Mouse (Mus musculus) myocyte (in vitro differentiated cells): ENCODE measurements at regions not wholly inside any gene's neighbourhood (a gene's known extent, or its start where the extent isn't known, plus 50 kb on each side); places are given as distances from the start of the nearest gene placed in this dataset.

Experiments used
- H3K27me3 ChIP-seq: one replicate; pipeline ENCODE4 v1.6.1; 2011; ENCODE audit not compliant: control insufficient read depth, insufficient read depth, insufficient read length
- H3K36me3 ChIP-seq: one replicate; pipeline ENCODE4 v1.6.1; 2011; ENCODE audit not compliant: control insufficient read depth, insufficient read depth
- H3K4me2 ChIP-seq: one replicate; pipeline ENCODE4 v1.6.1; 2011; ENCODE audit warnings: low read depth, control low read depth
- H3K4me3 ChIP-seq: one replicate; pipeline ENCODE4 v1.5.1; 2011; ENCODE audit warnings: mild to moderate bottlenecking, control low read depth, moderate library complexity
- H3K79me2 ChIP-seq: one replicate; pipeline ENCODE4 v1.6.1; 2011; ENCODE audit not compliant: control insufficient read depth, insufficient read depth
- H3ac ChIP-seq: one replicate; pipeline ENCODE4 v1.6.1; 2011; ENCODE audit not compliant: control insufficient read depth, insufficient read length
- CEBPB ChIP-seq: IDR thresholded peaks from 2 replicates; pipeline ENCODE4 v1.6.1; 2011; ENCODE audit warnings: mild to moderate bottlenecking, moderate library complexity; ENCODE audit not compliant: poor library complexity, insufficient read depth, severe bottlenecking
- E2F4 ChIP-seq: IDR thresholded peaks from one replicate; pipeline ENCODE4 v1.6.1; 2011; ENCODE audit warnings: mild to moderate bottlenecking, control low read depth, moderate library complexity; ENCODE audit not compliant: insufficient read depth
- MAX ChIP-seq: IDR thresholded peaks from one replicate; pipeline ENCODE4 v1.6.1; 2011; ENCODE audit warnings: low read depth, mild to moderate bottlenecking, control low read depth
- MYOD1 ChIP-seq, 3 experiments: IDR thresholded peaks; one replicate each; pipeline ENCODE4 v1.6.1; 2011; ENCODE audit warnings: control low read depth in 2 of 3, low read depth in 2 of 3, mild to moderate bottlenecking in 2 of 3, moderate library complexity in 1 of 3; ENCODE audit not compliant: insufficient read length in 2 of 3, control insufficient read depth in 1 of 3
- MYOG ChIP-seq, 3 experiments: IDR thresholded peaks; one replicate each; pipeline ENCODE4 v1.6.1; 2011; ENCODE audit warnings: control low read depth in 2 of 3, low read depth in 2 of 3, mild to moderate bottlenecking in 2 of 3; ENCODE audit not compliant: insufficient read length in 2 of 3, control insufficient read depth in 1 of 3, insufficient read depth in 1 of 3
- POLR2A ChIP-seq: IDR thresholded peaks from one replicate; pipeline ENCODE4 v1.6.1; 2011; ENCODE audit warnings: low read depth, mild to moderate bottlenecking, control low read depth, moderate library complexity; ENCODE audit not compliant: insufficient read length
- POLR2AphosphoS2 ChIP-seq: IDR thresholded peaks from one replicate; pipeline ENCODE4 v1.6.1; 2011; ENCODE audit warnings: low read depth, control low read depth; ENCODE audit not compliant: insufficient read length
- REST ChIP-seq: IDR thresholded peaks from one replicate; pipeline ENCODE4 v1.6.1; 2011; ENCODE audit warnings: mild to moderate bottlenecking, control low read depth, moderate library complexity; ENCODE audit not compliant: insufficient read depth, insufficient read length
- SRF ChIP-seq: IDR thresholded peaks from one replicate; pipeline ENCODE4 v1.6.1; 2011; ENCODE audit warnings: low read depth; ENCODE audit not compliant: control insufficient read depth, insufficient read length
- TCF12 ChIP-seq: IDR thresholded peaks from one replicate; pipeline ENCODE4 v1.6.1; 2011; ENCODE audit warnings: mild to moderate bottlenecking, control low read depth; ENCODE audit not compliant: poor library complexity, insufficient read depth, severe bottlenecking
- TCF3 ChIP-seq: IDR thresholded peaks from one replicate; pipeline ENCODE4 v1.6.1; 2011; ENCODE audit warnings: low read depth, control low read depth; ENCODE audit not compliant: insufficient read length
- USF1 ChIP-seq: IDR thresholded peaks from one replicate; pipeline ENCODE4 v1.6.1; 2011; ENCODE audit warnings: low read depth, mild to moderate bottlenecking, control low read depth, moderate library complexity

GRCm38 (mm10) chr5:9801707-9802106 lies 76.7 kb upstream of the Grm3 start:
- H3K79me2 ChIP-seq: no peaks in the 10 kb centered on the region
- H3ac ChIP-seq: no peak overlapping the region
- TF ChIP-seq SRF (no peak), MYOG (IDR thresholded peaks at IDR 0.05; ENCODE audit: control insufficient read depth in 1 of 3, insufficient read depth in 1 of 3, insufficient read length in 2 of 3, low read depth in 2 of 3) (no peak), TCF3 (no peak), MYOD1 (IDR thresholded peaks at IDR 0.05; ENCODE audit: control insufficient read depth in 1 of 3, insufficient read length in 2 of 3, low read depth in 2 of 3) (no peak), E2F4 (no peak), REST (no peak), TCF12 (no peak), POLR2AphosphoS2 (no peak), CEBPB (no peak), MAX (no peak), POLR2A (no peak), USF1 (no peak)
- H3K4me2 ChIP-seq: no peak overlapping the region
- no peak overlapping the region for H3K4me3 ChIP-seq
- H3K36me3 ChIP-seq: no peaks in the 10 kb centered on the region
- H3K27me3 ChIP-seq: no peaks in the 10 kb centered on the region

DNA sequence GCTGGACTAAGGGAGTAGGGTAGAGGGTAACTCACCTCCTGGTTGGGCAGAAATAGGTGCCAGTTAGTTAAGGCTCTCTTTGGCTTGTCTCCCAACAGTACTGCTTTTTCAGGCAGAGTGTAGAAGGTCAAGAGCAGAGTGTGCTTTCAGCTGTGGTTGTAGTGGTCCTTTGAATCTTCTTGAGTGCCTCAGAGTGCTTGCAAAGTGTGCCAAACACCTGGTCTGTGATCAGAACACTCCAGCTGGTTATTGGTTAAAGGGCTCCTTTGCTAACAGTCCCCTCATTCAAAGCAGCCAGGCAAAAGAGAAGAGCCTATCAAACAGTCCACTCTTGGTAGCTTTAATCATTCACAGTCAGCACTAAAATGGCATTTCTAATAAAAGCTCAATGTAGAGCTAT lies 56.1 kb upstream of the Grm3 start:
- H3K27me3 ChIP-seq: no peaks in the 10 kb centered on the region
- H3K4me3 ChIP-seq: no peak overlapping the region
- H3ac ChIP-seq: no peak overlapping the region
- no peak overlapping the region for H3K4me2 ChIP-seq
- no peaks in the 10 kb centered on the region for H3K79me2 ChIP-seq
- no peaks in the 10 kb centered on the region for H3K36me3 ChIP-seq
- no peak for TF ChIP-seq POLR2A
- TF ChIP-seq MYOD1 (IDR thresholded peaks at IDR 0.05; ENCODE audit: control insufficient read depth in 1 of 3, insufficient read length in 2 of 3, low read depth in 2 of 3): no peak
- TF ChIP-seq E2F4: no peak
- TF ChIP-seq CEBPB: no peak
- no peak for TF ChIP-seq SRF
- TF ChIP-seq TCF3: no peak
- no peak for TF ChIP-seq USF1
- no peak for TF ChIP-seq MYOG (IDR thresholded peaks at IDR 0.05; ENCODE audit: control insufficient read depth in 1 of 3, insufficient read depth in 1 of 3, insufficient read length in 2 of 3, low read depth in 2 of 3)
- no peak for TF ChIP-seq POLR2AphosphoS2
- TF ChIP-seq REST: no peak
- no peak for TF ChIP-seq MAX
- no peak for TF ChIP-seq TCF12
